Mouse (Mus musculus) monocyte, adult 2 months (primary cell): Measurements from ENCODE around the gene Lce1b.
"Not testable (repeated sequence)": the region's sequence is repeated elsewhere in the genome, so short reads cannot be mapped to it uniquely, and the experiment has no call there.

Source experiments
- DNase-seq, 2 experiments: peaks; one replicate each; pipeline ENCODE4 v3.0.0; 2022; ENCODE audit warnings: low spot score in 2 of 2, low read depth in 1 of 2

Lce1b gene

GRCm38 (mm10) chr3:92656826-92657225, at the start of gene Lce1b:
Gene Lce1b (minus strand): TSS chr3:92656926.
- no peak for DNase-seq

GRCm38 (mm10) chr3:92694613-92695012, 37.9 kb upstream of the Lce1b start:
- no peak for DNase-seq

- DNase-seq: no peak
Observed at GRCm38 (mm10) chr3:92691688-92692087, 35.0 kb upstream of the Lce1b start.

GRCm38 (mm10) chr3:92689154-92689553, 32.4 kb upstream of the Lce1b start:
- DNase-seq: not testable (repeated sequence)

GRCm38 (mm10) chr3:92687110-92687509, 30.4 kb upstream of the Lce1b start, which contains the start of gene Lce1d:
Gene Lce1d (minus strand): TSS chr3:92687210.
- DNase-seq: no peak

- no peak for DNase-seq
Observed at GRCm38 (mm10) chr3:92678947-92679346, 22.2 kb upstream of the Lce1b start, which contains the start of gene Lce1c. Gene Lce1c (plus strand): TSS chr3:92679247.

- DNase-seq: no peak
Observed at GRCm38 (mm10) chr3:92670215-92670614, 13.5 kb upstream of the Lce1b start, which contains the start of gene Lce1a2. Gene Lce1a2 (minus strand): TSS chr3:92670315.

- DNase-seq: no peak
Observed at GRCm38 (mm10) chr3:92648207-92648606, 8.5 kb downstream of the Lce1b start, which contains the start of gene Lce1a1. Gene Lce1a1 (minus strand): TSS chr3:92648307.

- DNase-seq: no peak
Observed at GRCm38 (mm10) chr3:92639854-92640253, 16.9 kb downstream of the Lce1b start.

GRCm38 (mm10) chr3:92638653-92638991, 18.1 kb downstream of the Lce1b start:
- DNase-seq: no peak

GRCm38 (mm10) chr3:92637745-92638652, 18.7 kb downstream of the Lce1b start:
- no peak for DNase-seq

GRCm38 (mm10) chr3:92621560-92621959, 35.2 kb downstream of the Lce1b start, which contains the start of gene Lce6a:
Gene Lce6a (minus strand): TSS chr3:92621660.
- DNase-seq: no peak

- DNase-seq: no peak
Observed at GRCm38 (mm10) chr3:92609804-92610203, 46.9 kb downstream of the Lce1b start.

GRCm38 (mm10) chr3:92607392-92607791, 49.3 kb downstream of the Lce1b start, which contains the start of gene 2210017I01Rik:
Gene 2210017I01Rik (minus strand): TSS chr3:92607492.
- DNase-seq: no peak
